Mouse (Mus musculus) inflammation-experienced regulatory T-cells (primary cell): ENCODE results near the gene Scamp3. TPM values are rescaled to one million over a fixed set of nuclear protein-coding genes. Genes with fewer than 3 reads are reported as not detected.

Source experiments
- polyA plus RNA-seq, 2 experiments: library from polyadenylated mRNA; unstranded; fragments of 100-300 nt; shearing (Covaris generic); gene quantifications; one replicate each; pipeline ENCODE4 v1.2.1; 2017

The Scamp3 gene
- polyA plus RNA-seq: 100 to 1,000 TPM; 257 to 293 TPM

GRCm38 (mm10) chr3:89177242-89178106, at the start of gene Scamp3:
TSS of gene Scamp3 (plus strand) at chr3:89177473.

DNA sequence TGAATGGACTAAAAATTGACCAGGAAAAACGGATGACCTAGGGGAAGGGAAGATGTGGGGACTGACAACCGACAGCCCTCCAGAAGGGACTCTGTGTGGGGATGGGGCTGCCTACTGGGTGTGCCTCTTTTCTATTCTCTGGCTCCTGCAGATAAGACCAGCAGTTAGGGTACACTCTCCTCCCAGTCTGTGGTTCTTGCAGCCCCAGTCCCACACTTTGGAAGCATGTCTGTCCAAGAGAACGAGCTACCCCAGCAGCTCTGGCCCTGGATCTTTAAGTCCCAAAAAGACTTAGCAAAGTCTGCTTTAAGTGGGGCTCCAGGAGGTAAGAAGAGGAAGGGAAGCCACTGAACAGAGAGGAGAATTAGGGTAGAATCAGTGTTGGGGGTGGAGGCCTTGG, 41.3 kb upstream of the Scamp3 start, which contains the start of gene Pklr:
Pklr (plus strand) TSS at position 185 of the 400 bp plus-strand sequence.

GRCm38 (mm10) chr3:89159616-89160344, 17.5 kb upstream of the Scamp3 start, which contains the start of gene Hcn3:
TSS of gene Hcn3 (minus strand) at chr3:89160196.

GRCm38 (mm10) chr3:89164506-89165267, 12.6 kb upstream of the Scamp3 start, which contains the start of gene Clk2:
TSS of gene Clk2 (plus strand) at chr3:89164795.

GRCm38 (mm10) chr3:89183058-89183958, 6.0 kb downstream of the Scamp3 start, which contains the start of gene Fam189b:
TSS of gene Fam189b (plus strand) at chr3:89183143.

DNA sequence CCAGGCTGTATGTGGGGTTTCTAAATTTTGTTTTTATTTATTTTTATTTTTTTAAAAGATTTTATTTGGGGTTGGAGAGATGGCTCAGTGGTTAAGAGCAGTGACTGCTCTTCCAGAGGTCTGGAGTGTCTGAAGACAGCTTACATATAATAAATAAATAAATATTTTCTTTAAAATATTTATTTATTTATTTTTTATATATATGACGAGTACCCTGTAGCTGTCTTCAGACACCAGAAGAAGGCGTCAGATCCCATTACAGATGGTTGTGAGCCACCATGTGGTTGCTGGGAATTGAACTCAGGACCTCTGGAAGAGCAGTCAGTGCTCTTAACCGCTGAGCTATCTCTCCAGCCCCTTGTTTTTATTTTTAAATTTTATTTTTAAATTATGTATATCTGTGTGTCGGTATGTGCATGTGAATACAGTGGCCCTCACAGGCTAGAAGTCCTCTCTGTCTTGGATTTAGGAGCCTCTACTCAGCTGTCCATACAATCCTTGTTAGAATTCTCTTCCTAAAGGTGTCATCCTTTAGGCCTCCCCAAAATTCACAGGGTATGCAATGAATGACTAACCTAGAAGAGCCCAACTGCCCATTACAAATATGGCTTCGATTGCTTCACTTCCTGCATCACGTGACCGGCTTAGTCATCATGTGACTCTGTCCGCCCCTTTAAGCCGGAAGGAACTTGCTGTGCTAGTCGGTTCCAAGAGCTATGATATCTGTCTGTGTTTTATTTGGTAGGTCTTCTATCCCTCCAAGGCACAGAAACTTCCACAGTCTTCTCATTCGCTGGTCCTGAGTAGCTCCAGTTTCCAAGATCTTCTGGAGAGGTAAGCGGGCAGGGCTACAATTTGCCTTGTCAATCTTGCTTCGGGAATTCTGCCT, 25.2 kb downstream of the Scamp3 start, which contains the start of gene Gba:
Gba (plus strand) TSS at position 676 of the 889 bp plus-strand sequence.

DNA sequence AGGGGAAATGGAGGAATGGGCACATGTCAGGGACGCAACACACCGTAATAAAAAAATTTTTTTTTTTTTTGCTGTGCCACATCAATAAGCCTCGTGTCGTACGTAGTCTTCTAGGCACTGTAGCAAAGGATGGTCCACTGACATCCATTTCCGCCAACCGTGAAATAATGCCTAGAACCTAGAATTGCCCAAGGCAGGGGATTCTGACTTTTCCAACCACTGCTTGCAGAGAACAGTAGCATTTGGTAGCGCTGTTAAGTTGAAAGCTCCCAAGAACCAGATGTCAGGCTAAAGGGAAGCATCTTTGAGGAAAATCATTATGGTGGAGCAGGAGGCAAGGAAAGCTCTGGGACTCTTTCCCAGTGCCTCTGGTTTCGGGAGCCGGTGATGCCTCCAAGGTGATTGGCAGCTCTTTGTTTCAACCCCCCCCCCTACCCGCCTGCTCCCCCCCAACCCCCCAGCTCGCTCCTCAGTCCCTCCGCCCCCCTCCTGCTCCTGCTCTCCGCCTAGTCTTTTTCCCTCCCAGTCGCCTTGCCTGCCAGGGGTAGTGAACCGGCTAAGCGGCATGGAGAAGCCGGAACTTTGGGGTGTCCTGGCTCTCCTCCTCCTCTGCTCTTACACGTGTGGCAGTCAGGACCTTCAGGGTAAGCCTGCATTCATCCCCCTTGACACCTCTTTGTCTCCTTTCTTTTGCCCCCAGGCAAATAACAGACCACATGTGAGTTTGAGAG, 37.6 kb downstream of the Scamp3 start, which contains the start of gene Thbs3:
Thbs3 (plus strand) TSS at position 500 of the 731 bp plus-strand sequence.

DNA sequence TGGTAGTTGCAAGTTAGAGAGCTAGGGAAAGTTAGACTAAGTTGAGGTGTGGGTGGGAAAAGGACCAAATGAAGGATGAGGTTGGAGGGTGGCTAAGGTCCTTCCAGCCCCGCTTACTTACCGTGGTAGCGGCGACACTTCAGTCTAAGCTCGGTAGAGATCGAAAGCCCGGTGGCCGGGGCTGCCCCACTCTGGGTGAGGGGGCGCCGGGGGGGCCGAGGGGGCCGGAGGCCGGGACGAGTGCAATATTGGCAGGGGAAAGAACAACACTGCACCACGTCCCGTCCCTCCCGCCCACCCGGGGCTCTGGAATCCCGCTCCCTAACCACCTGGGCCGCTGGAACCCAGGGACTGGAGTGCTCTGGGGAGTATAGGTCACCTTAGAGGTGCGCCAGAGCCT, 49.6 kb downstream of the Scamp3 start, which contains the start of gene Mtx1:
Mtx1 (minus strand) TSS at position 189 of the 400 bp plus-strand sequence.

DNA sequence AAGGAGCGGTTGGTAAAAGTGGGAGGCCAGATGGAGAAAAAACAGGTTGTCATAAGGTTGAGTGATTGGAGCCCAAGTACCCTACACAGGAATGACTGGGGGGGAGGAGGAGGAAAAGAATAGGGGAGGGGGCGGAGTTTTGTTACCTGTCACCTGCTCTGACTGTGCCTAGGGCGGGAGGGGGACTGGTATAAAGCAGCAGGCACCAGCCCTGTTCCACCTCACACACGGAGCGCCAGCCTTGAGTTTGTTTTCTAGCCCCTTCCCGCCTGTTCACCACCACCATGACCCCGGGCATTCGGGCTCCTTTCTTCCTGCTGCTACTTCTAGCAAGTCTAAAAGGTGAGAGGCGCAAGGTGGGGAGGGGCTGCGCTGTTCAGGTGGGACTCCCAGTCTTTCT, 51.6 kb downstream of the Scamp3 start, which contains the start of gene Muc1:
Muc1 (plus strand) TSS at position 222 of the 400 bp plus-strand sequence.

Other genes starting within 250 kb of the Scamp3 start
- 10 to 100 TPM; 32.6 to 35.9 TPM for gene Ash1l, start 226.9 kb upstream of the Scamp3 start, polyA plus RNA-seq
- 100 to 1,000 TPM; 155 to 171 TPM for gene Dap3, start 226.3 kb upstream of the Scamp3 start, polyA plus RNA-seq
- 10 to 100 TPM; 41.8 to 47.3 TPM for gene Rusc1, start 84.2 kb upstream of the Scamp3 start, polyA plus RNA-seq
- under 1 TPM in 1 of 2 experiments, not detected in 1; 0.23 TPM for gene Gm43738, start 76.4 kb upstream of the Scamp3 start, polyA plus RNA-seq
- 100 to 1,000 TPM in 1 of 2 experiments, 10 to 100 TPM in 1; 59.8 to 110 TPM for gene Fdps, start 75.5 kb upstream of the Scamp3 start, polyA plus RNA-seq
- 1 to 10 TPM in 1 of 2 experiments, not detected in 1; 1.8 TPM for gene Pklr, start 41.3 kb upstream of the Scamp3 start, polyA plus RNA-seq
- gene Hcn3, start 17.3 kb upstream of the Scamp3 start, polyA plus RNA-seq: 1 to 10 TPM in 1 of 2 experiments, under 1 TPM in 1; 0.76 to 2.1 TPM
- 100 to 1,000 TPM; 115 to 129 TPM for gene Clk2, start 12.7 kb upstream of the Scamp3 start, polyA plus RNA-seq
- gene Fam189b, start 5.7 kb downstream of the Scamp3 start, polyA plus RNA-seq: 100 to 1,000 TPM; 204 to 228 TPM
- 100 to 1,000 TPM; 120 to 135 TPM for gene Gba, start 25.5 kb downstream of the Scamp3 start, polyA plus RNA-seq
- gene Thbs3, start 37.7 kb downstream of the Scamp3 start, polyA plus RNA-seq: 1 to 10 TPM in 1 of 2 experiments, under 1 TPM in 1; 0.88 to 1.6 TPM
- 100 to 1,000 TPM; 121 to 126 TPM for gene Mtx1, start 49.6 kb downstream of the Scamp3 start, polyA plus RNA-seq
- 1 to 10 TPM in 1 of 2 experiments, not detected in 1; 1.2 TPM for gene Muc1, start 51.6 kb downstream of the Scamp3 start, polyA plus RNA-seq
- 100 to 1,000 TPM; 235 to 244 TPM for gene Krtcap2, start 68.5 kb downstream of the Scamp3 start, polyA plus RNA-seq
- gene Trim46, start 68.8 kb downstream of the Scamp3 start, polyA plus RNA-seq: 1 to 10 TPM; 3.0 to 3.5 TPM
- 10 to 100 TPM; 84.5 to 92.4 TPM for gene Dpm3, start 81.9 kb downstream of the Scamp3 start, polyA plus RNA-seq
- 100 to 1,000 TPM; 239 to 241 TPM for gene Slc50a1, start 93.1 kb downstream of the Scamp3 start, polyA plus RNA-seq
- not detected for gene Efna1, start 103.7 kb downstream of the Scamp3 start, polyA plus RNA-seq
- gene Efna3, start 145.5 kb downstream of the Scamp3 start, polyA plus RNA-seq: under 1 TPM in 1 of 2 experiments, not detected in 1; 0.49 TPM
- under 1 TPM; 0.42 to 0.82 TPM for gene Efna4, start 160.6 kb downstream of the Scamp3 start, polyA plus RNA-seq
- gene Adam15, start 172.5 kb downstream of the Scamp3 start, polyA plus RNA-seq: 10 to 100 TPM; 24.1 to 31.4 TPM
- gene Dcst2, start 184.5 kb downstream of the Scamp3 start, polyA plus RNA-seq: under 1 TPM; 0.27 to 0.37 TPM
- gene Dcst1, start 187.8 kb downstream of the Scamp3 start, polyA plus RNA-seq: under 1 TPM; 0.32 to 0.40 TPM
- 10 to 100 TPM; 45.3 to 49.2 TPM for gene Zbtb7b, start 217.3 kb downstream of the Scamp3 start, polyA plus RNA-seq
- 1 to 10 TPM in 1 of 2 experiments, not detected in 1; 1.8 TPM for gene Lenep, start 225.3 kb downstream of the Scamp3 start, polyA plus RNA-seq
- gene Flad1, start 234.4 kb downstream of the Scamp3 start, polyA plus RNA-seq: 10 to 100 TPM; 54.6 to 58.7 TPM
- 10 to 100 TPM; 13.5 to 16.3 TPM for gene Cks1b, start 240.9 kb downstream of the Scamp3 start, polyA plus RNA-seq
- 10 to 100 TPM; 69.6 to 83.1 TPM for gene Shc1, start 241.0 kb downstream of the Scamp3 start, polyA plus RNA-seq